Mouse (Mus musculus): ENCODE measurements at regions not wholly inside any gene's neighbourhood (a gene's known extent, or its start where the extent isn't known, plus 50 kb on each side); places are given as distances from the start of the nearest gene placed in this dataset.
A peak's percentile ranks its signal among the peaks of the same experiment; 100 is the strongest.
"Not testable (repeated sequence)": the region's sequence is repeated elsewhere in the genome, so short reads cannot be mapped to it uniquely, and the experiment has no call there.

- DNase-seq (ENCODE audit: low read depth, low spot score), result no peak
Measured at GRCm38 (mm10) chr13:26865930-26866555, 96.1 kb upstream of the Hdgfl1 start.

DNA sequence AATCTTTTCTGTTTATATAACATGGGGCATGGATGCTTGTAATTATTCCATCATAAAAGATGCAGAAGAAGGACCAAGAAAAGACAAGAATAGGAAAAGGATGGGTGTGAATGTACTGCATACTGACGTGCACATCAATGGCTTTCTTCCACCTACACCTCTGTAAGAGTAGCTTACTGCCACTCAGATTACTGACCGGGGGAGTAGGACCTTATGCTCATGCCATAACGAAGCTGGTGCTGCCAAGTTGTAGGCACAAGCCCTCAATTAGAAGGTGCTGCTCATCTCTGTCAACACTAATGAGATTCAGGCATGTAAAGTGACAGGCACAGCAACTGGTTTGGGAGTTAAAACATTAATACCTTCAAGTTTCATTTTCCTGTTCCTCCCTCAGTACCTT lies 97.8 kb upstream of the Hdgfl1 start:
- no peak for DNase-seq (ENCODE audit: low read depth, low spot score)

- DNase-seq (ENCODE audit: low read depth, low spot score), result no peak
Measured at GRCm38 (mm10) chr13:26916477-26916876, 140.9 kb upstream of the Prl start.

- DNase-seq (ENCODE audit: low read depth, low spot score), result peak; percentile 5
Measured at GRCm38 (mm10) chr13:26932695-26933438, 124.5 kb upstream of the Prl start.

DNA sequence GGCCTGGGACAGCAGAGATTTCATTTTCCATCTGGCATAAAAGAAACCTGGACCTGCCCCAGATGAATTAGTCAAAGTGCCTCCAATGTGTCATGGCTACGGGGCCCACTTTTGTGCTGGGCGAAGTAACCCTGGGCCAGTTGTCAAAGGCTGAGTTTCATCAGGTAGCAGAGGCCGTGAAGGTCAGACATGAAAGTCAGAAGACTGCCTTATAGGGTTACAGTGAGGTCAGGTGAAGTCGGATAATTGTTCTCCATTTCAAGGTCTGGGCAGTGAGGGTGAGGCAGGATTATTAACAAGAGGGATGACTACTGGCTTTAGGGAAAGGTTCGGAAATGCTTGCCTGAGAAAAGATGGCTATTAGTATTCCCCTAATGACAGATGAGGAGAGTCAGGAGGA lies 123.5 kb upstream of the Prl start:
- DNase-seq (ENCODE audit: low read depth, low spot score), result no peak

- no peak for DNase-seq (ENCODE audit: low read depth, low spot score)
Measured at GRCm38 (mm10) chr13:26940436-26940835, 116.9 kb upstream of the Prl start.

- DNase-seq (ENCODE audit: low read depth, low spot score), result no peak
Measured at GRCm38 (mm10) chr13:26944487-26944886, 112.9 kb upstream of the Prl start.

GRCm38 (mm10) chr13:26951461-26951860 lies 105.9 kb upstream of the Prl start:
- no peak for DNase-seq (ENCODE audit: low read depth, low spot score)

- DNase-seq (ENCODE audit: low read depth, low spot score), result no peak
Measured at GRCm38 (mm10) chr13:26953834-26954233, 103.5 kb upstream of the Prl start.

DNA sequence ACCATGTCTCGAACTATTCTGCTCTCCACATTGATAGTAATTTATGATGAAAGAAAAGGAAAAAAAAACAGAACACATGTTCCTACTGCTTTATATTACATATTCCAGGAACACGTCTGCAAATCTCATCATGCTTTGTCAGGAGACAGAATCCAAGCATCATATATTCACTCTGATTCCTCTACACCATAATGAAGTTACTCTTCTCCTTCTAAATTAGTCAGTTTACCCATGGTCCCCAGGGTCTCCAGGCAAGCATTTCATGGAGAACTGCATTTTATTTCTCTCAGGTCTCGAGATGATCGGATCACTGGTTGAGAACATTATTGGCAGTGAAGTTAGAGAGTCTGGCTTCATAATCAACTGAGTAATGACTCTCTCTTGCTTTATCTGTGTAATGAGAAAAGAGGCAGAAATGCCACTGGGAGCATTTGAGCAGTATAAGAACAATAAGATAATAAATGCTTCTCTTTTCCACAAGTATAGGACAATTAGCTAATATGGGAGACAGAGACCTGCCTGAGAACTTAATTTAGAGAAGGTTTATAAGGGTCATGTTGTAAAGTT lies 97.8 kb upstream of the Prl start:
- DNase-seq (ENCODE audit: low read depth, low spot score), result no peak

DNA sequence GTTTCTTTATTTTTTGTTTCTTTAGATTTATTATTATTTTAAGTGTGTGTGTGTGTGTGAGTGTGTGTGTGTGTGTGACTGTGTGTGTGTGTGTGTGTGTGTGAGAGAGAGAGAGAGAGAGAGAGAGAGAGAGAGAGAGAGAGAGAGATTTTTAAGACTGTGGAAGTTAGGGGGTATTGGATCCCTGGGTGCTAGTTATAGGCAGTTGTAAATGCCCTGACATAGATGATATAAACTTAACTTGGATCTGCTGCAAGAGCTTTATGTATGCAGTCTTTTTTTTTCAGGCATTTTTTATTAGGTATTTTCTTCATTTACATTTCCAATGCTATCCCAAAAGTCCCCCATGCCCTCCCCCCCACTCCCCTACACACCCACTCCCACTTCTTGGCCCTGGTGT lies 96.8 kb upstream of the Prl start:
- DNase-seq (ENCODE audit: low read depth, low spot score), result not testable (repeated sequence)

- DNase-seq (ENCODE audit: low read depth, low spot score), result no peak
Measured at GRCm38 (mm10) chr13:26976024-26976423, 81.3 kb upstream of the Prl start.

DNA sequence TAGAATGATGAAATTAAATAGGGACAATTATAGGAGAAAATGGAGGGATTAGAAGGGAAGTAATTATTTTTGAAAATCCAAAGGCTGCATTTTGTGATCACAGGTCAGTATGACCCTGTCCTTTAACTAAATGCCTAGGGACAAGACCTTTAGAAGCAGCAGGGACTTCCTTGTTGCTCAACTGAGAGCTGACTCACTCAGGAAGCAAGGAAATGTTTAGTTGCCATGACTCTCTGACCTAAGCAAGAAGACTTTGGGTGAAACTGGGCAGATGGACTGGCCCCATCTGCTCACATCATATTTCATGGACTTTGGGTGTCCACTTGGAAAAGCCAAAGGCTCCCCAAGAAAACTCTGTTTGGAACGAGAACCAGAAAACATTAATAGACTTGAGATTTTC lies 76.9 kb upstream of the Prl start:
- DNase-seq (ENCODE audit: low read depth, low spot score), result no peak

Data from R1 (cell line).